Mouse (Mus musculus): ENCODE results near the gene Rhov. TPM values are rescaled to one million over a fixed set of nuclear protein-coding genes. Genes with fewer than 3 reads are reported as not detected.
A peak's percentile ranks its signal among the peaks of the same experiment; 100 is the strongest.

Gene Rhov
- polyA plus RNA-seq, 1 experiment = not detected

DNA sequence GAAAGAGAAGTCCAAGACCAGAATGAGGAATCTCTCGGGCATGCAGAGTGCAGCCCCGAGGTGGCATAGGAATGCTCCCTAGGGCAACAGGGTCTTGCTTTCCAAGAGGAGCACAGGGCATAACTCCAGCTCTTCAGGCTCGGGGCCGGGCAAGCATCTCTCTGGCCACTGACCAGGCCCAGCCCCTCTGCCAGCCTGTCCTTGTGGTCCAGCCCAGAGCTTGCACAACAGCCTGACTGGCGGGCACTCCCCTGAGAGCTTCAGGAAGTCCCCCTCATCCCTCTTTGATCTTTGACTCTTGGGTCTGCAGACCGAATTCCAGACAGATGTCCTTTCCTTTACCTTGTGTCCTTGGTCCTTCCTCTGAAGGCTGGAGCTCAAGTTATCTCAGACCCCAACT lies 31.8 kb upstream of the Rhov start:
- no peaks in the 10 kb centered on the region for H3K4me1 ChIP-seq (ENCODE audit: control insufficient read depth, insufficient read depth, low read length)
- no peak overlapping the region for H3K27ac ChIP-seq (ENCODE audit: insufficient read depth, low read length)
- H3K4me3 ChIP-seq (ENCODE audit: insufficient read depth, low read length) = no peak overlapping the region
- TF ChIP-seq POLR2A (IDR thresholded peaks at IDR 0.05; ENCODE audit: low read depth, low read length) (no peak), CTCF (IDR thresholded peaks at IDR 0.05; ENCODE audit: borderline replicate concordance, insufficient read depth, low read length) (no peak)

DNA sequence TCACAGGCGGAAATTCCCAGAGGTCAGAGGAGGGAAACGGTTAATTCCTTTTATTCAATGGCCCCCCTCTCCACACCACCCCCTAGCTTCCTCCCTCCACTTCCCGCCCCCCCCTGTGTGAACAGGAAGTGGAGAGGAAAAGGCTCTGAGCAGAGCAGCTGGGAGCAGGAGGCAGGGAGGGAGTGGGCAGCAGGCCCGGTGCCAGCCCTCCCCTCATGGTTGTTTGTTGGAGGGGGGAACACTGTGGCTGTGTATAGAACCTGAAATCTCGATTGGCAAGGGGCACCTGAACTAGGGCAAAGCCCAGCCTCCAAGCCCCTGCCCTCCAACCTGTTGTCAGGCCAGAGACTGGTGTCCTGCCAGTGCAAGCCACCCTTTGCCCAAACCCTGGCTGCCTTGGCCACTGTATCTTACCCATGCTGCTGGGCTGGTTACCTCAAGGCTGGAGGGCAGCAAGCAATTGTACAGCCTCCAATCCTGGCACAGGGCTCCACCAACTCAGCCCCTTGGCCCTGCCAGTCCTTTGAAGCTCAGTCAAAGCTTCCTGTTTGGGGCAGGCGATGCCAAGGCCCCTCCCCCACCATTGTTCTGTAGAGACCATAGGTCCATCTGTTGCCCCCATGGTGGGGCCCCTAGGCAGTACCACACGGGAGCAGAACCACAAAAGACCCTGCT lies 29.9 kb upstream of the Rhov start:
- TF ChIP-seq CTCF (IDR thresholded peaks at IDR 0.05; ENCODE audit: borderline replicate concordance, insufficient read depth, low read length) = no peak
- no peak for TF ChIP-seq POLR2A (IDR thresholded peaks at IDR 0.05; ENCODE audit: low read depth, low read length)
- Histone ChIP-seq H3K4me3 (ENCODE audit: insufficient read depth, low read length) (no peak overlapping the region), H3K27ac (ENCODE audit: insufficient read depth, low read length) (no peak overlapping the region), H3K4me1 (ENCODE audit: control insufficient read depth, insufficient read depth, low read length) (no peaks in the 10 kb centered on the region)

GRCm38 (mm10) chr2:119299981-119300818 lies 29.1 kb upstream of the Rhov start:
- H3K27ac ChIP-seq (ENCODE audit: insufficient read depth, low read length) = no peak overlapping the region
- peak; percentile 50; the same call in 1 of the 2 replicates for TF ChIP-seq CTCF (IDR thresholded peaks at IDR 0.05; ENCODE audit: borderline replicate concordance, insufficient read depth, low read length)
- TF ChIP-seq POLR2A (IDR thresholded peaks at IDR 0.05; ENCODE audit: low read depth, low read length) = no peak

GRCm38 (mm10) chr2:119298839-119299238 lies 27.8 kb upstream of the Rhov start:
- H3K4me3 ChIP-seq (ENCODE audit: insufficient read depth, low read length) = no peak overlapping the region
- no peaks in the 10 kb centered on the region for H3K4me1 ChIP-seq (ENCODE audit: control insufficient read depth, insufficient read depth, low read length)
- TF ChIP-seq POLR2A (IDR thresholded peaks at IDR 0.05; ENCODE audit: low read depth, low read length) = no peak
- no peak for TF ChIP-seq CTCF (IDR thresholded peaks at IDR 0.05; ENCODE audit: borderline replicate concordance, insufficient read depth, low read length)
- H3K27ac ChIP-seq (ENCODE audit: insufficient read depth, low read length) = no peak overlapping the region

More at GRCm38 (mm10) chr2:119299981-119300818, 29.1 kb upstream of the Rhov start:
- H3K4me3 ChIP-seq (ENCODE audit: insufficient read depth, low read length) = no peak overlapping the region
- no peaks in the 10 kb centered on the region for H3K4me1 ChIP-seq (ENCODE audit: control insufficient read depth, insufficient read depth, low read length)

GRCm38 (mm10) chr2:119298330-119298729 lies 27.3 kb upstream of the Rhov start:
- TF ChIP-seq CTCF (IDR thresholded peaks at IDR 0.05; ENCODE audit: borderline replicate concordance, insufficient read depth, low read length) (peak; percentile 83), POLR2A (IDR thresholded peaks at IDR 0.05; ENCODE audit: low read depth, low read length) (no peak)
- no peaks in the 10 kb centered on the region for H3K4me1 ChIP-seq (ENCODE audit: control insufficient read depth, insufficient read depth, low read length)
- no peak overlapping the region for H3K4me3 ChIP-seq (ENCODE audit: insufficient read depth, low read length)
- no peak overlapping the region for H3K27ac ChIP-seq (ENCODE audit: insufficient read depth, low read length)

DNA sequence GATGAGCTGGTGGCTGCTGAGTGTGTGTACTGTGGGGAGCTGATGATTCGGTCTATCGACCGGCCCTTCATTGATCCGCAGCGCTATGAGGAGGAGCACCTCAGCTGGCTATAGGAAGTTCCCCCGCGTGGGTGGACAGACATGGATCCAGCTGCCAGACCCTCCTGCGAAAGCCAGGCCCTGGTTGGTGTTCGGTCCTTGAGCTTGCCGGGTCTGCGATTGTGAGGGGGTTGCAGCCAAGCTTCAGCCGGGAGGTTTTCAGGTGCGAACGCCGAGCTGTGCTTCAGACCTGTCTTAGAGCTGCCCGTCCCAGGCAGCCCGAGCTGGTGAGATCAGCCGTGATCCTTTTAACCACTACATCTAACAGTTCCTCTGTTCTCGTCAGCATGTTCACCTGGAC lies 26.4 kb upstream of the Rhov start:
- no peak for TF ChIP-seq POLR2A (IDR thresholded peaks at IDR 0.05; ENCODE audit: low read depth, low read length)
- Histone ChIP-seq H3K27ac (ENCODE audit: insufficient read depth, low read length) (no peak overlapping the region), H3K4me3 (ENCODE audit: insufficient read depth, low read length) (no peak overlapping the region), H3K4me1 (ENCODE audit: control insufficient read depth, insufficient read depth, low read length) (no peaks in the 10 kb centered on the region)

DNA sequence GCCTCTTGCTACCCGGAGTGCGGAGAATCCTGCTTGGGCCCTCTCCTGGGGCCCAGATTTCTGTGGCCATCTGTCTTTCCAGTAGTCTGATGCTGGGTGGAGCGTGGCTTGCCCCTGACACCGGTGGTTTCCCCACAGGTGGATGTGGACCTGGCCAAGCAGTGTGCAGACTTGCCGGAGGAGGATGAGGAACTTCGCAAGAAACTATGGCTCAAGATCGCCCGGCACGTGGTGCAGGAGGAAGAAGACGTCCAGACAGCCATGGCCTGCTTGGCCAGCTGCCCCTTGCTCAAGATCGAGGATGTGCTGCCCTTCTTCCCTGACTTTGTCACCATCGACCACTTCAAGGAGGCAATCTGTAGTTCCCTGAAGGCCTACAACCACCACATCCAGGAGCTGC lies 25.7 kb upstream of the Rhov start:
- H3K4me3 ChIP-seq (ENCODE audit: insufficient read depth, low read length) = no peak overlapping the region
- TF ChIP-seq POLR2A (IDR thresholded peaks at IDR 0.05; ENCODE audit: low read depth, low read length) (no peak), CTCF (IDR thresholded peaks at IDR 0.05; ENCODE audit: borderline replicate concordance, insufficient read depth, low read length) (no peak)
- no peak overlapping the region for H3K27ac ChIP-seq (ENCODE audit: insufficient read depth, low read length)
- no peaks in the 10 kb centered on the region for H3K4me1 ChIP-seq (ENCODE audit: control insufficient read depth, insufficient read depth, low read length)

DNA sequence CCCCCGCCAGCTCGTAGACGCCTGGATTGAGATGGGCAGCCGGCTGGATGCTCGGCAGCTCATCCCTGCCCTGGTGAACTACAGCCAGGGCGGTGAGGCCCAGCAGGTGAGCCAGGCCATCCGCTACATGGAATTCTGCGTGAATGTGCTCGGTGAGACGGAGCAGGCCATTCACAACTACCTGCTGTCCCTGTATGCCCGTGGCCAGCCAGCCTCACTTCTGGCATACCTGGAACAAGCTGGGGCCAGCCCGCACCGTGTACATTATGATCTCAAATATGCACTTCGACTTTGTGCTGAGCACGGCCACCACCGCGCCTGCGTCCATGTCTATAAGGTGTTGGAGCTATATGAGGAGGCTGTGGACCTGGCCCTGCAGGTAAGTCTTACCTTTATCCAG lies 23.3 kb upstream of the Rhov start:
- Histone ChIP-seq H3K4me1 (ENCODE audit: control insufficient read depth, insufficient read depth, low read length) (no peaks in the 10 kb centered on the region; the same call in 1 of the 2 replicates), H3K27ac (ENCODE audit: insufficient read depth, low read length) (no peak overlapping the region), H3K4me3 (ENCODE audit: insufficient read depth, low read length) (no peak overlapping the region)
- TF ChIP-seq POLR2A (IDR thresholded peaks at IDR 0.05; ENCODE audit: low read depth, low read length) (no peak), CTCF (IDR thresholded peaks at IDR 0.05; ENCODE audit: borderline replicate concordance, insufficient read depth, low read length) (no peak)

DNA sequence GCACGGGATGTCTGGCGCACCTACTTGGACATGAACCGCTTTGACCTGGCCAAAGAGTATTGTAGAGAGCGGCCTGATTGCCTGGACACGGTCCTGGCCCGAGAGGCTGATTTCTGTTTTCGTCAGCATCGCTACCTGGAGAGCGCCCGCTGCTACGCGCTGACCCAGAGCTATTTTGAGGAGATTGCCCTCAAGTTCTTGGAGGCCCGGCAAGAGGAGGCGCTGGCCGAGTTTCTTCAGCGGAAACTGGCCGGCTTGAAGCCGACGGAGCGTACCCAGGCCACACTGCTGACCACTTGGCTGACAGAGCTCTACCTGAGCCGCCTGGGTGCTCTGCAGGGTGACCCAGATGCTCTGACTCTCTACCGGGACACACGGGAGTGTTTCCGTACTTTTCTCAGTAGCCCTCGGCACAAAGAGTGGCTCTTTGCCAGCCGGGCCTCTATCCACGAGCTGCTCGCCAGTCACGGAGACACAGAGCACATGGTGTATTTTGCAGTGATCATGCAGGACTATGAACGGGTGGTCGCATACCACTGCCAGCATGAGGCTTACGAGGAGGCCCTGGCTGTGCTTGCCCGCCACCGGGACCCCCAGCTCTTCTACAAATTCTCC lies 22.8 kb upstream of the Rhov start:
- Histone ChIP-seq H3K4me3 (ENCODE audit: insufficient read depth, low read length) (no peak overlapping the region), H3K4me1 (ENCODE audit: control insufficient read depth, insufficient read depth, low read length) (no peaks in the 10 kb centered on the region; the same call in 1 of the 2 replicates), H3K27ac (ENCODE audit: insufficient read depth, low read length) (no peak overlapping the region)
- TF ChIP-seq CTCF (IDR thresholded peaks at IDR 0.05; ENCODE audit: borderline replicate concordance, insufficient read depth, low read length) (no peak), POLR2A (IDR thresholded peaks at IDR 0.05; ENCODE audit: low read depth, low read length) (no peak)

GRCm38 (mm10) chr2:119293311-119293710 lies 22.2 kb upstream of the Rhov start:
- Histone ChIP-seq H3K4me1 (ENCODE audit: control insufficient read depth, insufficient read depth, low read length) (no peaks in the 10 kb centered on the region; the same call in 1 of the 2 replicates), H3K27ac (ENCODE audit: insufficient read depth, low read length) (no peak overlapping the region)
- no peak for TF ChIP-seq POLR2A (IDR thresholded peaks at IDR 0.05; ENCODE audit: low read depth, low read length)
- TF ChIP-seq CTCF (IDR thresholded peaks at IDR 0.05; ENCODE audit: borderline replicate concordance, insufficient read depth, low read length) = no peak

More at GRCm38 (mm10) chr2:119293311-119293710, 22.2 kb upstream of the Rhov start:
- H3K4me3 ChIP-seq (ENCODE audit: insufficient read depth, low read length) = no peak overlapping the region

All from embryonic fibroblast, embryonic 13.5 days (primary cell).